Mouse (Mus musculus) olfactory bulb, adult 2 months (tissue): Measurements from ENCODE around the gene Krt78.

Experiments used
- CTCF ChIP-seq: fragments of 200-500 bp; IDR thresholded peaks from 2 replicates; pipeline ENCODE4 v1.5.1; 2012; ENCODE audit warnings: low read depth, mild to moderate bottlenecking, low read length, moderate library complexity; ENCODE audit not compliant: insufficient read depth
- POLR2A ChIP-seq: fragments of 200-500 bp; IDR thresholded peaks from 2 replicates; pipeline ENCODE4 v1.6.1; 2012; ENCODE audit warnings: mild to moderate bottlenecking, low read depth, low read length, moderate library complexity; ENCODE audit not compliant: insufficient read depth

- TF ChIP-seq POLR2A (no peak), CTCF (no peak)
Measured at GRCm38 (mm10) chr15:101984746-101985145, 30.7 kb upstream of the Krt78 start.
